Mouse (Mus musculus) midbrain, embryonic 15.5 days (tissue): ENCODE data around the gene Pou5f1. TPM values are rescaled to one million over a fixed set of nuclear protein-coding genes. Genes with fewer than 3 reads are reported as not detected.

Experiments used
- ATAC-seq: fragments of 200-750 bp; cut with Nextera tagmentation; replicated peaks from 2 replicates; pipeline ENCODE4 v1.8.0; 2017; ENCODE audit warnings: moderate TSS enrichment
- H3K27ac ChIP-seq: fragments of 300-500 bp; sonication (generic); 2 replicates; pipeline ENCODE4 v1.5.1; 2015; ENCODE audit warnings: mild to moderate bottlenecking, inconsistent platforms
- H3K27me3 ChIP-seq: fragments of 300-500 bp; sonication (generic); replicated peaks from 2 replicates; pipeline ENCODE4 v1.6.1; 2015; ENCODE audit warnings: inconsistent platforms
- H3K36me3 ChIP-seq: fragments of 300-500 bp; sonication (generic); replicated peaks from 2 replicates; pipeline ENCODE4 v1.6.1; 2015; ENCODE audit warnings: inconsistent platforms
- H3K4me1 ChIP-seq: fragments of 300-500 bp; sonication (generic); 2 replicates; pipeline ENCODE4 v1.6.1; 2015; ENCODE audit warnings: inconsistent platforms
- H3K4me2 ChIP-seq: fragments of 300-500 bp; sonication (generic); 2 replicates; pipeline ENCODE4 v1.6.1; 2015; ENCODE audit warnings: inconsistent platforms, mild to moderate bottlenecking, moderate library complexity
- H3K4me3 ChIP-seq: fragments of 300-500 bp; sonication (generic); 2 replicates; pipeline ENCODE4 v1.5.1; 2015; ENCODE audit warnings: mild to moderate bottlenecking, inconsistent platforms
- H3K9ac ChIP-seq: fragments of 300-500 bp; sonication (generic); 2 replicates; pipeline ENCODE4 v1.6.1; 2015; ENCODE audit warnings: mild to moderate bottlenecking, inconsistent platforms
- H3K9me3 ChIP-seq: fragments of 300-500 bp; sonication (generic); 2 replicates; pipeline ENCODE4 v1.6.1; 2016; ENCODE audit warnings: inconsistent platforms
- WGBS: fragments of 180-500 bp; shearing (Covaris S2); methylation state at CpG from one replicate; pipeline ENCODE4 v1.1.7; 2015; ENCODE audit warnings: mixed read lengths; 5-methylcytosine and 5-hydroxymethylcytosine counted together
- polyA plus RNA-seq: library from polyadenylated mRNA; unstranded; fragments of >200 nt; fragmentation: Nextera tagmentation; extraction: Ambion mirVana; gene quantifications from 2 replicates; pipeline ENCODE4 v1.2.1, GENCODE M21; 2015

Pou5f1 gene
- polyA plus RNA-seq, 1 experiment from 2014 or later: 0.12 TPM

- peak overlapping the region; percentile 27; the same call in 1 of the 2 replicates for H3K9ac ChIP-seq
- no peak overlapping the region for H3K27ac ChIP-seq
- no peaks in the 10 kb centered on the region for H3K36me3 ChIP-seq
- H3K4me3 ChIP-seq: peak overlapping the region; percentile 62
- peak; percentile 24; the same call in 1 of the 2 replicates for ATAC-seq
- peaks cover 16% of the 10 kb centered on the region for H3K4me1 ChIP-seq
- WGBS: 7% methylated on average over 25 of the region's 25 CpGs
- 0 out of 2 replicates have a peak, but pooled peaks cover 2% of the 10 kb centered on the region for H3K27me3 ChIP-seq
- peak overlapping the region; percentile 89 for H3K4me2 ChIP-seq
- no peaks in the 10 kb centered on the region for H3K9me3 ChIP-seq
Observed at GRCm38 (mm10) chr17:35515911-35516640, 10.3 kb downstream of the Pou5f1 start.

- Histone ChIP-seq H3K4me1 (peaks cover 16% of the 10 kb centered on the region), H3K9me3 (no peaks in the 10 kb centered on the region), H3K4me3 (peak within 1 kb of the TSS; percentile 62), H3K36me3 (no peaks in the 10 kb centered on the region), H3K27ac (no peak within 1 kb of the TSS), H3K9ac (peak within 1 kb of the TSS; percentile 27; the same call in 1 of the 2 replicates), H3K4me2 (peak within 1 kb of the TSS; percentile 89), H3K27me3 (0 out of 2 replicates have a peak, but pooled peaks cover 2% of the 10 kb centered on the region)
- peak; percentile 95 for ATAC-seq
- WGBS: under 1% methylated on average over 67 of the region's 67 CpGs
Observed at GRCm38 (mm10) chr17:35516652-35517500, 11.1 kb downstream of the Pou5f1 start, which contains the start of the genes Tcf19 and Cchcr1. Tcf19 (minus strand) TSS chr17:35516824. Cchcr1 (plus strand) TSS chr17:35517100.

- H3K9me3 ChIP-seq: no peaks in the 10 kb centered on the region
- no peak overlapping the region for H3K27ac ChIP-seq
- H3K27me3 ChIP-seq: 0 out of 2 replicates have a peak, but pooled peaks cover 2% of the 10 kb centered on the region
- no peak overlapping the region for H3K9ac ChIP-seq
- 9% methylated on average over 12 of the region's 12 CpGs for WGBS
- no peak for ATAC-seq
- peaks cover 16% of the 10 kb centered on the region for H3K4me1 ChIP-seq
- peak overlapping the region; percentile 62 for H3K4me3 ChIP-seq
- H3K4me2 ChIP-seq: peak overlapping the region; percentile 89
- H3K36me3 ChIP-seq: no peaks in the 10 kb centered on the region
Observed at GRCm38 (mm10) chr17:35517526-35517925, 11.7 kb downstream of the Pou5f1 start.

GRCm38 (mm10) chr17:35524354-35524753, 18.5 kb downstream of the Pou5f1 start:
- no peak overlapping the region for H3K27ac ChIP-seq
- H3K9ac ChIP-seq: no peak overlapping the region
- H3K9me3 ChIP-seq: no peaks in the 10 kb centered on the region
- H3K4me2 ChIP-seq: no peak overlapping the region
- no peaks in the 10 kb centered on the region for H3K36me3 ChIP-seq
- H3K4me3 ChIP-seq: no peak overlapping the region
- no peaks in the 10 kb centered on the region for H3K27me3 ChIP-seq
- no peak for ATAC-seq
- no peaks in the 10 kb centered on the region for H3K4me1 ChIP-seq
- WGBS: 88% methylated on average over 9 of the region's 9 CpGs

- Histone ChIP-seq H3K4me2 (no peak overlapping the region), H3K4me1 (peaks cover 3% of the 10 kb centered on the region; the same call in 1 of the 2 replicates), H3K36me3 (no peaks in the 10 kb centered on the region), H3K9ac (no peak overlapping the region), H3K27ac (no peak overlapping the region), H3K4me3 (no peak overlapping the region), H3K9me3 (no peaks in the 10 kb centered on the region), H3K27me3 (no peaks in the 10 kb centered on the region)
- WGBS: 86% methylated on average over 8 of the region's 8 CpGs
- ATAC-seq: no peak
Observed at GRCm38 (mm10) chr17:35526644-35527043, 20.8 kb downstream of the Pou5f1 start.

GRCm38 (mm10) chr17:35532360-35532759, 26.5 kb downstream of the Pou5f1 start:
- H3K4me1 ChIP-seq: peaks cover 3% of the 10 kb centered on the region; the same call in 1 of the 2 replicates
- ATAC-seq: no peak
- H3K9ac ChIP-seq: no peak overlapping the region
- H3K9me3 ChIP-seq: no peaks in the 10 kb centered on the region
- no peaks in the 10 kb centered on the region for H3K27me3 ChIP-seq
- H3K4me2 ChIP-seq: no peak overlapping the region
- H3K4me3 ChIP-seq: no peak overlapping the region
- no peak overlapping the region for H3K27ac ChIP-seq
- H3K36me3 ChIP-seq: no peaks in the 10 kb centered on the region
- 25% methylated on average over 3 of the region's 3 CpGs for WGBS

- Histone ChIP-seq H3K4me1 (peaks cover 3% of the 10 kb centered on the region; the same call in 1 of the 2 replicates), H3K9me3 (no peaks in the 10 kb centered on the region), H3K4me3 (no peak within 1 kb of the TSS), H3K27ac (no peak within 1 kb of the TSS), H3K4me2 (no peak within 1 kb of the TSS), H3K36me3 (no peaks in the 10 kb centered on the region), H3K9ac (no peak within 1 kb of the TSS), H3K27me3 (no peaks in the 10 kb centered on the region)
- ATAC-seq: no peak
- WGBS: 54% methylated on average over 7 of the region's 7 CpGs
Observed at GRCm38 (mm10) chr17:35532901-35533300, 27.1 kb downstream of the Pou5f1 start, which contains the start of gene Psors1c2. Psors1c2 (plus strand) TSS chr17:35533201.

- H3K9ac ChIP-seq: no peak overlapping the region
- peaks cover 3% of the 10 kb centered on the region; the same call in 1 of the 2 replicates for H3K4me1 ChIP-seq
- no peak overlapping the region for H3K4me2 ChIP-seq
- no peak overlapping the region for H3K4me3 ChIP-seq
- H3K9me3 ChIP-seq: no peaks in the 10 kb centered on the region
- no peak overlapping the region for H3K27ac ChIP-seq
- WGBS: 11% methylated on average over 6 of the region's 6 CpGs
- ATAC-seq: peak; percentile 75
- no peaks in the 10 kb centered on the region for H3K27me3 ChIP-seq
- no peaks in the 10 kb centered on the region for H3K36me3 ChIP-seq
Observed at GRCm38 (mm10) chr17:35534343-35534742, 28.5 kb downstream of the Pou5f1 start.

GRCm38 (mm10) chr17:35537421-35537820, 31.6 kb downstream of the Pou5f1 start:
- Histone ChIP-seq H3K9me3 (no peaks in the 10 kb centered on the region), H3K36me3 (no peaks in the 10 kb centered on the region), H3K4me2 (no peak overlapping the region), H3K27me3 (no peaks in the 10 kb centered on the region), H3K9ac (no peak overlapping the region), H3K27ac (no peak overlapping the region), H3K4me1 (no peaks in the 10 kb centered on the region), H3K4me3 (no peak overlapping the region)
- no peak for ATAC-seq
- 90% methylated on average over 4 of the region's 4 CpGs for WGBS

- Histone ChIP-seq H3K9ac (no peak overlapping the region), H3K4me3 (no peak overlapping the region), H3K27ac (no peak overlapping the region), H3K4me2 (no peak overlapping the region), H3K36me3 (no peaks in the 10 kb centered on the region), H3K27me3 (no peaks in the 10 kb centered on the region), H3K4me1 (peaks cover 5% of the 10 kb centered on the region; the same call in 1 of the 2 replicates), H3K9me3 (no peaks in the 10 kb centered on the region)
- ATAC-seq: no peak
- WGBS: 80% methylated on average over 1 of the region's 1 CpGs
Observed at GRCm38 (mm10) chr17:35538476-35538875, 32.7 kb downstream of the Pou5f1 start.

GRCm38 (mm10) chr17:35539540-35539939, 33.7 kb downstream of the Pou5f1 start:
- WGBS: 55% methylated on average over 10 of the region's 10 CpGs

More at GRCm38 (mm10) chr17:35539540-35539939, 33.7 kb downstream of the Pou5f1 start:
- H3K4me2 ChIP-seq: no peak overlapping the region
- H3K9ac ChIP-seq: no peak overlapping the region
- H3K27ac ChIP-seq: no peak overlapping the region
- H3K9me3 ChIP-seq: no peaks in the 10 kb centered on the region
- peaks cover 7% of the 10 kb centered on the region; the same call in 1 of the 2 replicates for H3K4me1 ChIP-seq
- H3K27me3 ChIP-seq: no peaks in the 10 kb centered on the region
- H3K4me3 ChIP-seq: no peak overlapping the region
- no peaks in the 10 kb centered on the region for H3K36me3 ChIP-seq
- no peak for ATAC-seq
